Mouse (Mus musculus) thymus, postnatal 0 days (tissue): ENCODE data around the gene Vapb. TPM values are rescaled to one million over a fixed set of nuclear protein-coding genes. Genes with fewer than 3 reads are reported as not detected.

Experiments used
- DNase-seq: peaks from one replicate; pipeline ENCODE4 v3.0.0-alpha.2; 2015; ENCODE audit warnings: low spot score
- microRNA-seq: library from miRNA; unstranded; fragments of <30 nt; microRNA quantifications from one replicate; pipeline ENCODE4, GENCODE M21; 2016; ENCODE audit warnings: borderline number of aligned reads
- polyA plus RNA-seq: library from polyadenylated mRNA; unstranded; fragments of >200 nt; fragmentation: Nextera tagmentation; extraction: Ambion mirVana; gene quantifications from 2 replicates; pipeline ENCODE4 v1.2.1, GENCODE M21; 2015

Gene Vapb
- polyA plus RNA-seq, 1 experiment from 2014 or later = 10.0 TPM

- no peak for DNase-seq
Measured at GRCm38 (mm10) chr2:173828134-173828533, 90.8 kb downstream of the Vapb start.

GRCm38 (mm10) chr2:173832828-173833492 is 95.6 kb downstream of the Vapb start:
- no peak for DNase-seq

Small RNA genes lying within 50 kb of the gene (microRNA-seq; reads per million reads assigned to microRNA genes)
- not detected for gene Mir6340

Other genes with a start within 250 kb of the Vapb start
- not detected in 2 replicates for gene 1700021F07Rik, start 214.9 kb upstream of the Vapb start, polyA plus RNA-seq
- gene Ankrd60, start 159.1 kb upstream of the Vapb start, polyA plus RNA-seq = 0.30 TPM in 1 of 2 replicates, not detected in the other
- gene Rab22a, start 77.8 kb upstream of the Vapb start, polyA plus RNA-seq = 32.9 and 41.8 TPM in 2 replicates
- gene 1700010B08Rik, start 18.1 kb upstream of the Vapb start, polyA plus RNA-seq = not detected in 2 replicates